Mouse (Mus musculus) intestine, postnatal 0 days (tissue): ENCODE data around the gene Ano8. TPM values are rescaled to one million over a fixed set of nuclear protein-coding genes. Genes with fewer than 3 reads are reported as not detected.

Experiments
- ATAC-seq: fragments of 200-750 bp; cut with Nextera tagmentation; 2 replicates; pipeline ENCODE4 v1.8.0; 2017; ENCODE audit warnings: mild to moderate bottlenecking, moderate TSS enrichment, moderate library complexity
- H3K27ac ChIP-seq: fragments of 300-500 bp; sonication (generic); 2 replicates; pipeline ENCODE4 v1.5.1; 2014; ENCODE audit warnings: mild to moderate bottlenecking, low read depth, low read length, moderate library complexity
- H3K27me3 ChIP-seq: fragments of 300-500 bp; sonication (generic); replicated peaks from 2 replicates; pipeline ENCODE4 v1.6.1; 2014; ENCODE audit warnings: low read length, mixed read lengths; ENCODE audit not compliant: control insufficient read depth, insufficient read depth
- H3K36me3 ChIP-seq: fragments of 300-500 bp; sonication (generic); 2 replicates; pipeline ENCODE4 v1.6.1; 2014; ENCODE audit warnings: mild to moderate bottlenecking, moderate library complexity; ENCODE audit not compliant: control insufficient read depth, insufficient read depth
- H3K4me1 ChIP-seq: fragments of 300-500 bp; sonication (generic); replicated peaks from 2 replicates; pipeline ENCODE4 v1.6.1; 2014; ENCODE audit warnings: antibody characterized with exemption, low read length, mixed read lengths; ENCODE audit not compliant: control insufficient read depth, insufficient read depth
- H3K4me2 ChIP-seq: fragments of 300-500 bp; sonication (generic); replicated peaks from 2 replicates; pipeline ENCODE4 v1.6.1; 2014; ENCODE audit warnings: low read depth, mild to moderate bottlenecking, moderate library complexity
- H3K4me3 ChIP-seq: fragments of 300-500 bp; sonication (generic); 2 replicates; pipeline ENCODE4 v1.5.1; 2014; ENCODE audit warnings: low read depth, low read length
- H3K9ac ChIP-seq: fragments of 300-500 bp; sonication (generic); 2 replicates; pipeline ENCODE4 v1.6.1; 2014; ENCODE audit warnings: mild to moderate bottlenecking, low read depth, low read length
- H3K9me3 ChIP-seq: fragments of 300-500 bp; sonication (generic); 2 replicates; pipeline ENCODE4 v1.6.1; 2016; ENCODE audit warnings: mixed run types; ENCODE audit not compliant: control insufficient read depth
- CTCF ChIP-seq: sonication (generic); IDR thresholded peaks from 2 replicates; pipeline ENCODE4 v1.5.1; 2016; ENCODE audit warnings: low read depth, mild to moderate bottlenecking, control low read depth, antibody characterized with exemption, moderate library complexity
- WGBS: fragments of 180-500 bp; shearing (Covaris S2); extraction: QIAGEN DNeasy Blood & Tissue Kit; methylation state at CpG from one replicate; pipeline ENCODE4 v1.1.7; 2014; 5-methylcytosine and 5-hydroxymethylcytosine counted together
- polyA plus RNA-seq: library from polyadenylated mRNA; unstranded; fragments of >200 nt; fragmentation: Nextera tagmentation; extraction: Ambion mirVana; gene quantifications from 2 replicates; pipeline ENCODE4 v1.2.1, GENCODE M21; 2015

Gene Ano8
- polyA plus RNA-seq, 1 experiment from 2014 or later: 0.74 TPM

DNA sequence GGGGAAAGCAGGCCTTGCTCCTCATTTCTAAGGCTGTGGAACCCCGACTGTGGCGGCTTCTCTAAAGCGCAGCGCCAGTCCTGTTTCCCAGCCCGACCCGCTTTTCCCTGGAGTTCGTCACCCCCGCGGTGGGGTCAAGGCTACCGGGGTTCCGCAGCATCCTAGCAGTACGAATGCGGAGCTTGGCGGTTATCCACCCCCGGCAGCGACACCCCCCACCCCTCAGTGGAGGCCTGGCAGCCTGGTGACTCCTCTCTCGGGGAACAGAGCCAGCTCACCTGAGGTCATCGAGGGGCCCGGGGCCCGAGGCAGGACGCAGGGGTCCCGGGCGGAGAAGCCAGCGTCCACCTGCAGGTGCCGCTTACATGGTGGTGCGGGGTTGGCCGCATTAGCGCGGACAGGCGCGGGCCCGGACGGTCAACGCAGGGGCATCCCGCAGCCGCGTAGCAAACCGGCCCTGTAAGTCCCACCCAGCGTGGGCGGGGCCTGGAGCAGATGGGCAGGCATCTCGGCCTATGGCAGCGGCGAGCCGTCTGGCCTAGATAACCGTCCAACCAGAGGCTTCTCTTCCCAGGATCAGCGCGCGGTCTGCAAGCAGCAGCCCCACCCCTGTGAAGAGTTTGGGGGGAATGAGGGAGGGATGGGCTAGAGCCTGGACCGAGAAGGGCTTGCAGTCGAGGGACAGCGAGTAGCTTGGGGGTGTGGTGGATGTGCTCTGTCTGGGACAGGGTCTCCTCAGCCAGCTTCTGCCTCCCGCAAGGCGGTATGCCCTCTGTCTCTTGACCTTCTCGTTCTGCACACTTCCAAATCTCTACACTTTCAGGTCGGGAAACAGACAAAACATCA is 22.4 kb downstream of the Ano8 start, which contains the start of gene Abhd8:
TSS of gene Abhd8 (minus strand) at position 468 of the 846 bp plus-strand sequence.
- Histone ChIP-seq H3K4me2 (peak within 1 kb of the TSS; percentile 91), H3K27ac (peak within 1 kb of the TSS; percentile 62), H3K9me3 (no peaks in the 10 kb centered on the region), H3K4me1 (peaks cover 5% of the 10 kb centered on the region; the same call in 1 of the 2 replicates), H3K27me3 (no peaks in the 10 kb centered on the region), H3K9ac (peak within 1 kb of the TSS; percentile 49), H3K36me3 (no peaks in the 10 kb centered on the region; the same call in 1 of the 2 replicates), H3K4me3 (peak within 1 kb of the TSS; percentile 65)
- WGBS: under 1% methylated on average over 53 of the region's 55 CpGs
- peak; percentile 47 for ATAC-seq
- 0 out of 2 replicates have a peak, but pooled peaks have one; percentile 24 for TF ChIP-seq CTCF

DNA sequence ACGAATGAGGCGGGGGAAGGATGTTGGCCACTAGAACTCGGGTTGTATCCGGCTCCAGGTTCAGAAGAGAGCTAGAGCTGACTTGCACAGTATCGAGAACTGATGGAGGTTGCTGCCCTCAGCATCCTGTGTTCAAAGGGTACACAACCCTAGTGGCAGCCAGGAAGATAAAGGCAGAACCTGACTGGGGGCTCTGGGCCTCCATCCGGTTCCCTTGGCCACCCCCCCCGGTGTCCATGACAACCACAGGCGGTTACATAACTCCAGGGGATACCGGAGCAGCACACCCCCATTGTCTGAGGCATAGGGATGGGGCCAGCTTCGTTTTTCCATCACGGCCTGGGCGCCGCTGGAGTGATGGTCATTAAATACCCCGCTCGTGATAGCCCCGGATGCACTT is 23.0 kb downstream of the Ano8 start:
- peak; percentile 12; the same call in 1 of the 2 replicates for TF ChIP-seq CTCF
- Histone ChIP-seq H3K27me3 (no peaks in the 10 kb centered on the region), H3K4me2 (peak overlapping the region; percentile 91), H3K9me3 (no peaks in the 10 kb centered on the region), H3K4me3 (peak overlapping the region; percentile 65), H3K4me1 (peaks cover 5% of the 10 kb centered on the region; the same call in 1 of the 2 replicates), H3K9ac (peak overlapping the region; percentile 49), H3K36me3 (no peaks in the 10 kb centered on the region; the same call in 1 of the 2 replicates), H3K27ac (no peak overlapping the region)
- ATAC-seq: no peak
- 13% methylated on average over 16 of the region's 16 CpGs for WGBS

DNA sequence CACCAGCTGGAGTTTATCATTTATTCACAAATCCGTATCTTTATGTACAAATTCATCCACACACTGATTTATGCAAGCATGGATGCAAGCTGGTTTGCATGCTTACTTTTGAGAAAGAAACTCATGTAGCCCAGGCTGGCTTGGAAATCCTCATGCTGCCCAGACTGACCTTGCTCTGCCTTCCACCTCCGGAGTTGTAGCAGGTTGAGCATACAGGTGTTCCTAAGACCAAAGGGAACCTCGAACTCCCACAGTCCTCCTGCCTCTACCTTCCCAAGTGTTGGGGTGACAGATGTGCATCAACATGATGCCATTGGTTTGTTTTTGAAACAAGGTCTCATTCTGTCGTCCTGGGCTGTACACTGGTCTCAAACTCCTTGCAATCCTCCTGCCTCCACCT is 23.6 kb downstream of the Ano8 start:
- Histone ChIP-seq H3K36me3 (no peaks in the 10 kb centered on the region; the same call in 1 of the 2 replicates), H3K4me1 (peaks cover 5% of the 10 kb centered on the region; the same call in 1 of the 2 replicates), H3K27me3 (no peaks in the 10 kb centered on the region), H3K4me3 (no peak overlapping the region), H3K9me3 (no peaks in the 10 kb centered on the region), H3K27ac (no peak overlapping the region), H3K9ac (no peak overlapping the region), H3K4me2 (0 out of 2 replicates have a peak overlapping the region, but pooled peaks have one; percentile 91)
- 72% methylated on average over 4 of the region's 4 CpGs for WGBS
- TF ChIP-seq CTCF: no peak
- ATAC-seq: no peak

DNA sequence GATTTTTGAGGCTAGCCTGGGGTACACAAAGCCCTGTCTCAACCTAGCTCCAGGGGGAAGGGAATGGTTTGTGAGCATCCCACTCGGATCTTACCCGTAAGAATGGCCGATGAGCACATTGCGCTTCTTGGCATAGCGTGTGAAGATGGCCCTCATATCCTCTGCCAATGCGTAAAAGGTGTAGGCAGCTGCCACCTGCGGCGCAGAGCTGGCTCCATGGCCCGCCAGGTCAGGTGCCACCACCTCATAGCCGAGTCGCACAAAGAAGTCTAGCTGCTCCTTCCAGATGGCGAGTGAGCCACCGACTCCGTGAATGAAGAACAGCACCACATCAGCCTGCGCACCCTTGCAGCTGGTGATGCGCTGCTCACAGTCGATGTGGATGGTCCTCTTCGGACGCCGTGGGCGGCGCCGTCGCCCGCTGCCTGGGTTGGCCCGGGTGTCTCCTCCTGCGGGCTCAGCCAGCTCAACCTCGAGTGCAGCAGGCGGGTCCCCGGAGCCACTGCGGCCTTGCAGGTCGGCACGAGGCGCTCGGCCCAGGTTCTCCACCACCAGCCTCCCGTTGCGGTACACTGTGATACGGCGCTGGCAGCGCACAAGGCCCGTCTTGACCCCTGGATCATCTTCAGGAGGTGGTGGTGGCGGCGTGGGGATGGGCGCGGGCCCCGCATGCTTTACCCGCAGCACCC is 24.5 kb downstream of the Ano8 start:
- ATAC-seq: no peak

DNA sequence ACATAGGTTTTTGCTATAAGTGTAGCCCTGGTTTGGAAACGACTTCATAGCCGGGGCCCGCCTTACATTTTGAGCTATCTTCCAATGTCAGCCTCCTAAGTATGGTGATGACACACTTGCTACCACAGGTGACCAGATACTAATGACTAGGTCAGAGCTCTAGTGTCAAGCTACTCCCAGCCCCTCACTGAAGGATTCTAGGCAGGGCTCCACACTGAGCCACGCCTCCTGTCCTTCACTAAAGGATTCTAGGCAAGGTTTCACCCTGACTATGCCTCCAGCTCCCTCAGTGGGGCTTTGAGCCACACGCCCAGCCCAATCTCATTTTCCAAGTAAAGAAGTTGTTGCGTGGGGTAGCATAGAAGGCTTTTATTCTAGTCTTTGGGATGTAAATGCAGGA is 25.0 kb downstream of the Ano8 start:
- H3K9me3 ChIP-seq: no peaks in the 10 kb centered on the region
- no peak for TF ChIP-seq CTCF
- no peak for ATAC-seq
- H3K9ac ChIP-seq: no peak overlapping the region
- H3K4me2 ChIP-seq: no peak overlapping the region
- H3K4me3 ChIP-seq: no peak overlapping the region
- no peak overlapping the region for H3K27ac ChIP-seq
- no peaks in the 10 kb centered on the region; the same call in 1 of the 2 replicates for H3K36me3 ChIP-seq
- H3K4me1 ChIP-seq: peaks cover 5% of the 10 kb centered on the region; the same call in 1 of the 2 replicates
- whole genome bisulfite sequencing: 93% methylated on average over 6 of the region's 6 CpGs
- H3K27me3 ChIP-seq: no peaks in the 10 kb centered on the region

More for the DNA sequence above, 24.5 kb downstream of the Ano8 start:
- Histone ChIP-seq H3K9me3 (no peaks in the 10 kb centered on the region), H3K27ac (no peak overlapping the region), H3K4me2 (no peak overlapping the region), H3K36me3 (no peaks in the 10 kb centered on the region; the same call in 1 of the 2 replicates), H3K4me1 (peaks cover 5% of the 10 kb centered on the region; the same call in 1 of the 2 replicates), H3K4me3 (no peak overlapping the region), H3K27me3 (no peaks in the 10 kb centered on the region), H3K9ac (no peak overlapping the region)
- TF ChIP-seq CTCF: no peak
- WGBS: 87% methylated on average over 41 of the region's 47 CpGs
